Mouse (Mus musculus) macrophage (primary cell): Measurements from ENCODE around the gene Tecr. TPM values are rescaled to one million over a fixed set of nuclear protein-coding genes. Genes with fewer than 3 reads are reported as not detected.
"Not testable (repeated sequence)": the region's sequence is repeated elsewhere in the genome, so short reads cannot be mapped to it uniquely, and the experiment has no call there.

ENCODE experiments used
- H3K27ac ChIP-seq: fragments of 350-480 bp; formaldehyde crosslinking; 2 replicates; pipeline ENCODE4 v1.9.0; 2021
- H3K36me3 ChIP-seq: fragments of 350-480 bp; formaldehyde crosslinking; 2 replicates; pipeline ENCODE4 v1.9.0; 2021; ENCODE audit errors: inconsistent target
- H3K4me3 ChIP-seq: fragments of 350-480 bp; formaldehyde crosslinking; 2 replicates; pipeline ENCODE4 v1.9.0; 2021; ENCODE audit errors: inconsistent target
- H3K79me2 ChIP-seq: fragments of 350-480 bp; formaldehyde crosslinking; 2 replicates; pipeline ENCODE4 v1.9.0; 2021; ENCODE audit errors: inconsistent target
- WGBS: methylation state at CpG from one replicate; pipeline ENCODE4 v1.1.7; 2026; ENCODE audit warnings: inconsistent platforms; ENCODE audit not compliant: missing documents; 5-methylcytosine and 5-hydroxymethylcytosine counted together
- polyA plus RNA-seq: library from polyadenylated mRNA; stranded (reverse); fragments of 250-400 nt; gene quantifications from 3 replicates; pipeline ENCODE4 v1.2.4, GENCODE M21; 2018; ENCODE audit warnings: inconsistent platforms

Tecr gene
- polyA plus RNA-seq, 1 experiment from 2014 or later = 160 TPM

- Histone ChIP-seq H3K4me3 (no peak overlapping the region), H3K36me3 (no peaks in the 10 kb centered on the region), H3K79me2 (peaks cover 18% of the 10 kb centered on the region), H3K27ac (no peak overlapping the region)
- WGBS = 83% methylated on average over 2 of the region's 2 CpGs
Measured at GRCm38 (mm10) chr8:83602650-83603029, 5.1 kb downstream of the Tecr start.

DNA sequence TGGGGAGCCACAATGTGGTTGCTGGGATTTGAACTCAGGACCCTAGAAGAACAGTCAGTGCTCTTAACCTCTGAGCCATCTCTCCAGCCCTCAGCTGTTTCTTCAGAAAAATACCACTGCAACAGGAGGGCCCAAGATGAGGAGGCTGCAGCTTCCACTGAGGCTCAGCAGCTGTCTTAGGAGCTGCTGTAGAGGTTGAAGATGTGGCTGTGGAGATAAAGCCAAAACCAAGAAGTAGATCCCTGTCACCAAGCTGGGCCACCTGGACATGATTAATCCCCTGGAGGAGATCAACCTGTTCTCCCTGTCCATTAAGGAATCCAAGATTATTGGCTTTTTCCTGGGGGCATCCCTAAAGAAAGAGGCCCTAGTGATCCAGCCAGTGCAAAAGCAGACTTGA, 8.0 kb downstream of the Tecr start:
- no peaks in the 10 kb centered on the region for H3K36me3 ChIP-seq
- H3K27ac ChIP-seq = no peak overlapping the region
- H3K79me2 ChIP-seq = no peaks in the 10 kb centered on the region
- H3K4me3 ChIP-seq = no peak overlapping the region

GRCm38 (mm10) chr8:83598146-83598545, 9.6 kb downstream of the Tecr start:
- WGBS = 88% methylated on average over 1 of the region's 1 CpGs

DNA sequence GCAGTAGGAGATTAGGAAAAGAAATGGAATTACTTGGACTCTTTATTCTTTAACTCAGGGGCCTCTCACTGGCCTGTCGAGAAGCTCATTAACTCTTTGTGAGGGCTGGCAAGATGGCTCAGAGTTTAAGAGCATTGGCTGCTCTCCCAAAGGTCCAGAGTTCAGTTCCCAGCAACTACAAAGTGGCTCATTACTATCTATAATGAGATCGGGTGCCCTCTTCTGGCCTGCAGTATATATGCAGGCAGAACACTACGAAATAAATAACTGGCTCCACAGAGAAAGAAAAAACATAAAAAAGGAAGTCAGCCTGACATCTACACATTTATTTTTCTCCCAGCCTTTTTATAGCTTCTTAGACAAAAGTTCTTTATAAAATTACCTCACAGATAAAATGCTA, 11.4 kb downstream of the Tecr start:
- H3K36me3 ChIP-seq = no peaks in the 10 kb centered on the region
- H3K79me2 ChIP-seq = peaks cover 28% of the 10 kb centered on the region
- H3K4me3 ChIP-seq = no peak overlapping the region
- WGBS = 19% methylated on average over 3 of the region's 3 CpGs
- H3K27ac ChIP-seq = no peak overlapping the region

More at GRCm38 (mm10) chr8:83598146-83598545, 9.6 kb downstream of the Tecr start:
- no peak overlapping the region for H3K4me3 ChIP-seq
- no peak overlapping the region for H3K27ac ChIP-seq
- no peaks in the 10 kb centered on the region for H3K36me3 ChIP-seq
- peaks cover 10% of the 10 kb centered on the region for H3K79me2 ChIP-seq

DNA sequence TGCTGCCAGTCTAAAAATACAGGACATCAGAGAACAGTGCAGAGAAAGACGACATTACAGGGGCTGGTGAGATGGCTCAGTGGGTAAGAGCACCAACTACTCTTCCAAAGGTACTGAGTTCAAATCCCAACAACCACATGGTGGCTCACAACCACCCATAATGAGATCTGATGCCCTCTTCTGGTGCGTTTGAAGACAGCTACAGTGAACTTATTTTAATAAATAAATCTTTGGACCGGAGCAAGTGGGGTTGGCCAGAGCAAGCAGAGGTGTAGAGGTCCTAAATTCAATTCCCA, 12.8 kb downstream of the Tecr start:
- Histone ChIP-seq H3K27ac (peak overlapping the region; percentile 78), H3K4me3 (peak overlapping the region; percentile 89), H3K79me2 (peaks cover 42% of the 10 kb centered on the region)
- WGBS = 40% methylated on average over 3 of the region's 3 CpGs
- H3K36me3 ChIP-seq = not testable (repeated sequence)

DNA sequence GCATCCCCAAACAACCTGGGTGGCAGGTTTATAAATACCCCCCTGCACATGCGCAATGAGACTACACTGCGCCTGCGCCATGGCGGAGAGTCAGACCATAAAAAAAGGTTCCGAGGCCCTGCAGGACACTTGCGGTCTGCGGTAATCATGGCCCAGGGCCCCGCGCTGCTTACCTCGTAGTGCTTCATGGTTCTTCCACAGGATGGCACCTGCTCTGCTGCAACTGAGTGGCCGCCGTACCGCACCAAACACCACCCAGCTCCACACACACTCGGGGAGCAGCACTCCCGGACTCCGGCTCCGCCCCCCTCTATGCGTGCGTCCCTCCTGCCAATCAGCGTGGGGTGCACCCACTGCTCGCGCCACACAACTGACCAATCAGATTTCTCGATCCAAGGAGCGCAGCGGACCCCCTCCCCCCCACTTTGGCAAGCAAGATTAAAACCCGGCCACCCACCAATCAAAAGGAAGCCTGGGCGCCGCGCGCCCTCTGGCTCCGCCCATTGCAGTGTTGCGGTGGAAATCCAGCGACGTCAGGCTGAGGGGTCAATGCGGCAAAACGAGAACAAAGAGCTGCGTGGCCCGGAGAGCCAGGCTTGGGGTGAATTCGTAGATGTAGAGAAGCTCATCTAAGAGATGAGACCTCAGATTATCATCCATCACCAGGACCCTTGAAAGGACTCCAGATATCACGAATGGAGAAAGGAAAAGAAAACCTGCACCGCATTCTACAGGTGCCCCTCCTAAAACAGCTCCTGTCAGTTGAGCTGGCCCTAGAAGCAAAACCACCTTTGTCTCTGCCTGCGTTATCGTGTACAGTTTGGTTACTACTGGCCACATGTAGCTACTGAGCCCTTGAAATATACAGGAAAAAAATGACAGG, 13.4 kb downstream of the Tecr start:
- Histone ChIP-seq H3K4me3 (peak overlapping the region; percentile 89), H3K36me3 (no peaks in the 10 kb centered on the region), H3K27ac (peak overlapping the region; percentile 78), H3K79me2 (peaks cover 48% of the 10 kb centered on the region)
- under 1% methylated on average over 43 of the region's 43 CpGs for WGBS

- WGBS = 2% methylated on average over 22 of the region's 22 CpGs
Measured at GRCm38 (mm10) chr8:83593325-83594166, 14.2 kb downstream of the Tecr start.

DNA sequence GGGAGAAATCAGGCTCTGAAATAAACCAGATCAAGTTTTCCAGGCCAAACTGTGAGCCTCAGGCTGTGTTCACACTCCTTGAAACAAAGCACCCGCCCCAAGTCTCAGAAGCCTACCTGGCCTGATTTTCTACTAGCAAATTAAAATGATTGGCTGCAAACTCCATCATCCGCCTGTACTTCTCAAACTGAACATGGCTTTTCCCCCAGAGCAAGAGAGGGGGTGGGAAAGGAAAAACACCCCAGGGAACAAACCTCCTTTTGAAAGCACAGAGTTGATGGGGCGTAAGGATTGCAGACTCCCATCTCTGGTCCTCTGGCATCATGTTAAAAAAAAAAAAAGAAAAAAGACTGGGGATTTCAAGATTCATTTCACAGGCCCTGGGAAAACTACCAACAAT, 15.1 kb downstream of the Tecr start:
- WGBS = 90% methylated on average over 3 of the region's 3 CpGs

More at GRCm38 (mm10) chr8:83593325-83594166, 14.2 kb downstream of the Tecr start:
- no peaks in the 10 kb centered on the region for H3K36me3 ChIP-seq
- peak overlapping the region; percentile 78 for H3K27ac ChIP-seq
- peaks cover 56% of the 10 kb centered on the region for H3K79me2 ChIP-seq
- H3K4me3 ChIP-seq = peak overlapping the region; percentile 89

DNA sequence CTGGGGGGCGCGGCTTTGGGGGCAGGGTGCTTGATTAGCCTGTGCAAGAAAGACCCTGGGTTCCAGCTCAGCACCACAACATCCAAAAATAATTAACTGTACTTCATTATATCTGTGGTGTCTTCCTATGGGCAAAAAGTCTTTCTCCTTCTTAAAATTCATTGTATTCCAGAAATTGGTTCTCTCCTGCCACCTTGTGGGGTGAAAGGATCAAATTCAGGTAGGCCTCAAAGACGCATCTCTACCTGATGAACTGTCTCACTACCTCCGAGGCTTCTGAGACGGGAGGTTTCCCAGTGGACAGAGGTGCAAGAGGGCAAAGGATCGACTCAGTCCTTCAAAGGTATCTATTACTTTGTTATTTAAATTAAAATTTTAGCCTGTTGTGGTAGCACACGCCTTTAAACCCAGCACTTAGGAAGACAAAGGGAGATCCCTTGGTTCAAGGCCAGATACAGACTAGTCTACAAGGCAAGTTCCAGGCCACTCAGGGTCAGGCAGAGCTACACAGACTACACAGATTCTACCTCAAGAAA, 17.2 kb downstream of the Tecr start:
- WGBS = 89% methylated on average over 7 of the region's 7 CpGs
- Histone ChIP-seq H3K4me3 (no peak overlapping the region), H3K27ac (no peak overlapping the region), H3K36me3 (0 out of 2 replicates have a peak, but pooled peaks cover 3% of the 10 kb centered on the region), H3K79me2 (peaks cover 86% of the 10 kb centered on the region)

More for the DNA sequence above, 15.1 kb downstream of the Tecr start:
- Histone ChIP-seq H3K4me3 (no peak overlapping the region), H3K79me2 (peaks cover 65% of the 10 kb centered on the region), H3K27ac (no peak overlapping the region), H3K36me3 (0 out of 2 replicates have a peak, but pooled peaks cover 3% of the 10 kb centered on the region)

DNA sequence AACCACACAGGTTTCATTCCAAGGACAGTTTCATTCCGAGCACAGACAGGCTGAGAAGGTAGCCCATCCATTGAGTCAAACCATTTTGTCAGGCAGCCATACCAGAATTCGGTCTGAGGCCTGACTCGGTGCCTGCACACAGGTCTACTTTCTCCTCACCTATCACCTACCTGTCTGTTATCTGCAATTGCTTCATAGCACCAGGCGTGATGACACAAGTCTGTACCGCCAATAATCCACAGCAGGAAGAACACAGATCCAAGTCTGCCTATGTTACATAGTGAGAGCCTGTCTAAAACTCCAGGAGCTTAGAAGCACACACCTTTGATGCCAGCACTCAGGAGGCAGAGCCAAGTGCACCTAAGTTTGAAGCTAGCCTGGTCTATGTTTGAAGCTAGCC, 18.9 kb downstream of the Tecr start:
- WGBS = 98% methylated on average over 5 of the region's 5 CpGs

GRCm38 (mm10) chr8:83587644-83588043, 20.1 kb downstream of the Tecr start:
- Histone ChIP-seq H3K79me2 (peaks cover 100% of the 10 kb centered on the region), H3K36me3 (0 out of 2 replicates have a peak, but pooled peaks cover 3% of the 10 kb centered on the region), H3K4me3 (no peak overlapping the region), H3K27ac (no peak overlapping the region)
- WGBS = 96% methylated on average over 6 of the region's 6 CpGs

More for the DNA sequence above, 18.9 kb downstream of the Tecr start:
- Histone ChIP-seq H3K79me2 (peaks cover 100% of the 10 kb centered on the region), H3K4me3 (no peak overlapping the region), H3K27ac (no peak overlapping the region), H3K36me3 (0 out of 2 replicates have a peak, but pooled peaks cover 3% of the 10 kb centered on the region)

DNA sequence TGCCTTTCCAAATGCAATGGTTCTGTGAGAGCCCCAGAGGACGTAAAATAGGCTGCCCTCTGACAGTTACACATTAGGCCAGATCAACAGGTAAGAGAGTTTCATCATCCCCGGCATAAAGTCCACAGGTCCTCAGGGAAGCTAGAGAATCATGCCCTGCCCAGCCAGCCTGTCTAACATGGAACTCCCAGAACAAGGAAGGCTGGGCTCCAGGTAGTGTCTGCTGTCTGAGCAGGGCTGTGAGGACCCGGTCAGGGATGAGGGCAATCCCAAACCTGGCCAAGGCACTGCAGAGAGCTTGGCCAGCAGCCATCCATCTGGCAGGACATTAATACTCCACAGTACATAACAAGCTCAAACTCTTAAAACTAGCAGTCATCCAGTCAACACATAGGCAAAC, 22.4 kb downstream of the Tecr start:
- 0 out of 2 replicates have a peak, but pooled peaks cover 3% of the 10 kb centered on the region for H3K36me3 ChIP-seq
- H3K4me3 ChIP-seq = no peak overlapping the region
- no peak overlapping the region for H3K27ac ChIP-seq
- 92% methylated on average over 3 of the region's 3 CpGs for WGBS
- H3K79me2 ChIP-seq = peaks cover 100% of the 10 kb centered on the region

- H3K27ac ChIP-seq = no peak overlapping the region
Measured at GRCm38 (mm10) chr8:83584771-83585170, 23.0 kb downstream of the Tecr start.

DNA sequence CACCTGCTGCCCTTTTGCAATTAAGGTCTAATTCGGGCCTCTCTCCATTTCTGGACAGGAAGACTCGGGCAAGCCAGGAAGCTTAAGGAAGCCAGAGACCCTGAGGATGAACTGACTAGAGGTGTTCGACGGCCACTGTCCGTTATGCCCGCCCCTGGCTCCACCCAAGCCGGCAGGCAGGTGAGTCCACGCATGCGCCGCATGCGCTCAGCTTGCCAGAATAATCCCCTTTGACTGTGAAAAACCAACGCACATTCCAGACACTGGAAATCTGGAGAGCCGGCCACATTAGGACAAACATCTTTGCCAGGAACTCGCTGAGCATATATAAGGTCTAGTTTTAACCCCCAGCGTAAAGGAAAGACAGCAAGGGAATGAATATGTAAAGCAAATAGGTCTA, 24.5 kb downstream of the Tecr start:
- 0 out of 2 replicates have a peak, but pooled peaks cover under 1% of the 10 kb centered on the region for H3K36me3 ChIP-seq
- peaks cover 100% of the 10 kb centered on the region for H3K79me2 ChIP-seq
- H3K4me3 ChIP-seq = no peak overlapping the region
- H3K27ac ChIP-seq = no peak overlapping the region
- WGBS = 94% methylated on average over 15 of the region's 15 CpGs

More at GRCm38 (mm10) chr8:83584771-83585170, 23.0 kb downstream of the Tecr start:
- no peak overlapping the region for H3K4me3 ChIP-seq
- peaks cover 100% of the 10 kb centered on the region for H3K79me2 ChIP-seq
- H3K36me3 ChIP-seq = 0 out of 2 replicates have a peak, but pooled peaks cover 3% of the 10 kb centered on the region
- WGBS = 89% methylated on average over 1 of the region's 1 CpGs
